Mouse (Mus musculus) hindbrain, embryonic 16.5 days (tissue): ENCODE data around the gene Lin54. TPM values are rescaled to one million over a fixed set of nuclear protein-coding genes. Genes with fewer than 3 reads are reported as not detected.

Experiments
- microRNA-seq: library from miRNA; unstranded; fragments of <30 nt; microRNA quantifications from one replicate; pipeline ENCODE4, GENCODE M21; 2017
- polyA plus RNA-seq: library from polyadenylated mRNA; unstranded; fragments of >200 nt; fragmentation: Nextera tagmentation; extraction: Ambion mirVana; gene quantifications from 2 replicates; pipeline ENCODE4 v1.2.1, GENCODE M21; 2015

Gene Lin54
- polyA plus RNA-seq, 1 experiment from 2014 or later = 7.7 TPM

Small RNA genes within 50 kb of the gene (microRNA-seq; reads per million reads assigned to microRNA genes)
- gene Gm23222 = not detected

Other genes starting within 250 kb of the Lin54 start
- gene Sec31a, start 84.4 kb downstream of the Lin54 start, polyA plus RNA-seq = 84.2 and 108 TPM in 2 replicates
- gene Cops4, start 17.7 kb upstream of the Lin54 start, polyA plus RNA-seq = 170 and 173 TPM in 2 replicates
- 0.65 and 0.66 TPM in 2 replicates for gene Plac8, start 71.6 kb upstream of the Lin54 start, polyA plus RNA-seq
- gene Coq2, start 174.5 kb upstream of the Lin54 start, polyA plus RNA-seq = 49.6 and 49.8 TPM in 2 replicates
- 0.56 and 0.66 TPM in 2 replicates for gene Hpse, start 219.1 kb upstream of the Lin54 start, polyA plus RNA-seq